Mouse (Mus musculus) testis, adult 2 months (tissue): ENCODE data around the gene Unc13d.

Experiments
- CTCF ChIP-seq: fragments of 200-500 bp; IDR thresholded peaks from 2 replicates; pipeline ENCODE4 v1.5.1; 2012; ENCODE audit warnings: low read depth, mild to moderate bottlenecking, inconsistent platforms, low read length, moderate library complexity; ENCODE audit not compliant: control insufficient read depth, insufficient read depth, insufficient replicate concordance
- POLR2A ChIP-seq: fragments of 200-500 bp; IDR thresholded peaks from 2 replicates; pipeline ENCODE4 v1.6.1; 2012; ENCODE audit warnings: low read depth, mild to moderate bottlenecking, inconsistent platforms, low read length, moderate library complexity; ENCODE audit not compliant: control insufficient read depth

- TF ChIP-seq POLR2A (no peak), CTCF (no peak)
Measured at GRCm38 (mm10) chr11:116110540-116110939, 32.8 kb upstream of the Unc13d start.
